Mouse (Mus musculus): Measurements from ENCODE around the gene 0610010K14Rik.

Gene 0610010K14Rik

DNA sequence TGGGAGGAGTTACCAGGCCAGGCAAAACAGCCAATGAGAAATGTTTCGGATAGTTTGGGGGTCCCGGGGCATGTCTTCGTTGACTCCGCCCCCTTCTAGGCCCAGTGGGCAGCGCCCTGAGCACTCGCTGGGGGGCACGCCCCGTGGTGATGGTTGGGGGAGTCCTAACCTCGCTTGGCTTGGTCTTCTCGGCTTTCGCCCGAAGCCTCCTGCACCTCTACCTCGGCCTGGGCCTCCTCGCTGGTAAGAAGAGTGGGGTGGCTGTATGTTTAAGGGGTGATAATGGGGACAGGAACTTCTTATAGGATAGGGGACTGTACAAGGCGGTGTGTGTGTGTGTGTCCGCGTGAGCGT is 22.9 kb downstream of the 0610010K14Rik start:
- peak in 1 of 2 experiments; percentile 19 for DNase-seq (ENCODE audit: low spot score in 2 of 2)

DNA sequence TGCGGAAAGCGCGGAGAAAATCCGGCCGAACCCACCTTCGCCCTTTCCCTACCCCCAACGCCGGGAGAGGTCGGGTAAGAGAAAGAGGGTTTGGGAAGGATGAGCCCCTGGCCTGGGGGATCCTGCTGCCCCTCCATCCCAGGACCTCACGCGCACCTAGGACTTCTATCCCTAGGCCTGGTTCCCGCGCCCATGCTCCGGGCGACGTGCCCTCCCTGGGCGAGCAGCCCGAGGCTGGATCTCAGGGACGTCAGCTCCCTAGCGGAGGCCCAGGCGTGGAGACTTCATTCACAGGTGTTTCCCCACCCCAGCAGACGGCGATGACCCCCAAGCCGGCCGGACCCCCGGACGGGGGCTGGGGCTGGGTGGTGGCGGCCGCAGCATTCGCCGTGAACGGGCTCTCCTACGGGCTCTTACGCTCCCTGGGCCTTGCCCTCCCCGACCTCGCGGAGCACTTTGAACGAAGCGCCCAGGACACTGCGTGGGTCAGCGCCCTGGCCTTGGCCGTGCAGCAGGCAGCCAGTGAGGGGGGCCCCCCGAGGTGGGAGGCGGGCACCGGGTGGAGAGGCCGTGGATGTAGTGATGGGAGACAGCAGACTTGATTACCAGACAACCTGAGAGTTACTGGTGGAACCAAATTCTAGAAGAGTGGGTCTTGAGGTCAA is 23.4 kb downstream of the 0610010K14Rik start:
- peak; percentile 36 to 42 for DNase-seq (ENCODE audit: low spot score in 2 of 2)

DNA sequence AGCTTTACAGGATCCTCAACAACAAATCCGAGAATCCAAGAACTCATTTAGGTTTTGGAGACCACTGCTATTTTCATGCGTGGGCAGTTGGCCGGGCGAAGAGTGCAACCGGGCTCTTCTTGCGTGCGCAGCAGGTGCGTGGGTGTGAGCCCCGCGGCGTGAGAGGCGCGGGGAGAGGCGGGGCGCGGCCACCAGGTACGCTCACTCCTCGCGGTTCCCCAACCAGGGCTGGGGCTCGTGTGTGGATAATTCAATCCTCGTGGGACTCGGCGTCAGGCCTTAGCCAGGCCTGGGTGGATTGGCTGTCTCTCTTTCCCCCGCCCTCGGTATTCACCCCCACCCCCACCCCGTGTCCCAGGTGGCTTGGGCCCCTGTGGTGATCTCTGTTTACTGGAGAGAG is 24.0 kb downstream of the 0610010K14Rik start:
- DNase-seq (ENCODE audit: low spot score in 2 of 2), result peak; percentile 28 to 36

DNA sequence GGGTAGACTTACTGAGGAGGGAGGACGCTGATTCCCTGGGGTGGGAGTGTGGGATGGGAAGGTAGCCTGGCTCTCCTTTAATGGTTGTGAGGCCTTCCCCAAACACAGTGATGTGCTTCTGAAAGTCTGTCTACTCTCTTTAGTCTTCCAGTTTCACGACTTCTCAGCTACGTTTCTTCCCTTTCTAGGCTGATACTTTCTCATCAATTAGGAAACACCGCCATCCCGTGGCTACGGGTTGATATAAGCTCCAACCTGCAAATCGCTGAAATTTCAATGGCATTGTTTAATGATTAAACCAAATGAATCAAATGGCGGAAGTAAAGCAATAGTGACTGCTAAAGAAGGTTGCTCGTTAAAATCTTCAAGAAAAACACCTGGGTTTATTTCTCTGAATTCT is 24.8 kb downstream of the 0610010K14Rik start:
- DNase-seq (ENCODE audit: low spot score in 2 of 2), result peak; percentile 41 to 65

DNA sequence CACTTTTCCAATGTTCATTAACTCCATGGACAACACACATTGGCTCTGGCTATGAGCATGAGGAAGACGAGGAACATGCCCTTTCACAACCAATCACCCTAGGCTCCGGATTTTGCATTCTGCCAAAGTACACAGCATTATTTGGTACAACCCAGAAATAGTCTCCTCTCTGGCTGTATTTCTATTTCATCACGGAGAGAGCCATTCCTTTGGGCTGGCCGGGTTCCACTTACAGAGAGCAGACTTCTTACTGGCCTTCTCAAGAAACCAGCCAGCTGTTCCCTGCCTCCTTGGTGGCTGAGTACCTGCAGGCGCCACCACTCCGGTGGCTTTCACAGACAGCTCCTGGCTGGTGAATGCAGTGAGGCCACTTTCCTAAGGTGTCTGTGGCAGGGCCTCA is 25.3 kb downstream of the 0610010K14Rik start, which contains the start of gene Slc16a11:
Gene Slc16a11, plus strand, starts transcription at position 330 of the 400 bp plus-strand sequence.
- DNase-seq (ENCODE audit: low spot score in 2 of 2), result no peak

DNA sequence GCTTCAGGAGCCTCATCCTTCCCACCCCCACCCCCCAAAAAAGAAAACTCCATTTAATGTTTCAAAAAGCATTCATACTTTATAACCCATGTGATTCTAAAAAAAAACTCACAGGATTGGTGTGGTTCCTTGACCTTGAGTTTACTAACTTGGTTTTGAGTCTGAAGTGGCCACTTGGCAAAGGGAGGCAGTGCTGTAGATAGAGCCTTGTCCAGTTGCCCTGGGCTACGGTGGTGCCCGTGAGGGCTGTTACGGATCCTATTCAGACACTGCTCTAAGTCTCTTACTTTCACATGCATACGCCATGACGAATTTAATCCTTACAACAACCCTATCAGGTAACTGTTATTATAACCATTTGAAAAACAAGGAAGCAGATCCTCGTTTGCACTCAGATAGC is 25.7 kb downstream of the 0610010K14Rik start:
- DNase-seq (ENCODE audit: low spot score in 2 of 2), result no peak

DNA sequence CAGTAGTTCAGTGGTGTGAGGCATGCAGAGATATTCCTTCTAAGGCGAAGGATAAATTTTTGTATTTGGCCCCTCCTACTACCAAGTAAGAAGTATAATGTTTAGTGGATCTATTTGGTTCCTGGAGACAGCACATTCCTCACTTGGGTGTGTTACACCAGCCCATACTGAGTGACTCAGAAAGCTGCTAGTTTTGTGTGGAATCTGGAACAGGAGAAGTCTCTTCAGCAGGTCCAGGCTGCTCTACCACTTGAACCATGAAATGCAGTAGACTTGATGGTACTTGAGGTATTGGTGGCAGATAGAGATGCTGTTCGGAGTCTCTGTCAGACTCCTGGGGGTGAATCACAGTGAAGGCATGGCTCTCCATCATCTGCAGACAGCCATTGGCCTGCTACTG is 27.0 kb downstream of the 0610010K14Rik start:
- DNase-seq (ENCODE audit: low spot score in 2 of 2), result no peak

DNA sequence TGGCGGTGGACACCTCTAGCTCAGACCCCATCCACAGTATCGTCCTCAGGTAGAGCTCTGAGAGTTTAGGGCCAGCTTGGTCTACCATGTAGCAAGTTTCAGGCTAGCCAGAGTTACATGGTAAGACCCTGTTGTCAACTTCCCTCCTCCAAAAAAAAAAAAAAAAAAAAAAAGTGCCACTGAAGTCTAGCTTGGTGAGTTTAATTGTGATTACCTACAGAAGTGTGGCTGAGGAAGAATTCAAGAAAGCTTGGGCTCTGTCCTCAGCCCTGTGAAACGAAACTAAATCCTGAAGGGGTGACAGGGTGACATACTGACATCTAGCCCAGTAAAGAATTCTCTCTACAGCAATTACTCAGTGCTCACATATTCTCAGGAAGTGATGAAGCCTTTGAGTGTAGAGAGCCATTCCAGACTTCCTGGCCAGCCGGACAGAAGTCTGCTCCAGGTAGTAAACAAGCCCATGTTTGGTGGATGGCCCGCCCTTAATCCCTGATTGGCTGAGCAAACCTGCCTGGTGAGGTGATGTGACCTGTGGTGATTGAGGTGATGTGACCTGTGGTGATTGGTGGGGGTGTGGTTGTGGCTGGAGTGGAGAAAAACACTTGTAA is 28.8 kb downstream of the 0610010K14Rik start:
- DNase-seq (ENCODE audit: low spot score in 2 of 2), result no peak

DNA sequence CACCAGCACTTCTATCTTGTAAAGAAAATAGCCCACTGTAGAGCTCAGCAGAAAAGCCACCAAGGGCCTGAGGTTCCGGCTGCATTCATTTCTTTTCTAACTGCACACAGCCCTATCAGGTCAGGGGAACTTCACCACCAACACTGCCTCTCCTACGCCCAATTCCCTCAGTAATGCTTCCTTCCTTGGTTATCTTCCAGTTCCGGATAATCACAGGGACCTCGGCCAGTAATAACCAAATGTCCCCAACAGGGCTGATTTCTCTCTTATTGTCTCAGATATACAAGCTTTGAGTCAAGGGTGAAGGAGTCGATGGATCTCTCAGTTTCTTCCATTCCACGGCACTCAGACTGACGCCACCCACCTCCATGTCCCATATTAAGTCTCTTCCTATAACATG is 30.4 kb downstream of the 0610010K14Rik start:
- no peak for DNase-seq (ENCODE audit: low spot score in 2 of 2)

DNA sequence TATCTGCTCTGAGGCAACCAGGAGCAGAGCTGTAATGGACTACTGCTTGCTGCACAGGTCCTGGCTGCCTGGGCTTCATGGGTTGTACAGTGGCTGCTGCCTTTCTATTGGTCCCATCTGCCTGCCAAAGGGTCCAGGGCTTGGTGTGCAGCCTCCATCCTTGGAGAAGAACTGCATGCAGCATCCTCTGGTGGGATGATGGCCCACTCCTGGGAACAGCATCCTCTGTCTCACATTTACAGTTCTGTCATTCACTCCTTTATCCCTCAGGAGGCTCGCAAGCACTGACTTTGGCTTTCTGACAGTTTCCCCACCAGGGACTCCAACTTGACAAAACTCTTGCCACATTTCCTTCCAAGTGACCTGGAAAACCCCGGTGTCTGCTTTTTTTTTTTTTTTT is 30.9 kb downstream of the 0610010K14Rik start:
- DNase-seq (ENCODE audit: low spot score in 2 of 2), result no peak

DNA sequence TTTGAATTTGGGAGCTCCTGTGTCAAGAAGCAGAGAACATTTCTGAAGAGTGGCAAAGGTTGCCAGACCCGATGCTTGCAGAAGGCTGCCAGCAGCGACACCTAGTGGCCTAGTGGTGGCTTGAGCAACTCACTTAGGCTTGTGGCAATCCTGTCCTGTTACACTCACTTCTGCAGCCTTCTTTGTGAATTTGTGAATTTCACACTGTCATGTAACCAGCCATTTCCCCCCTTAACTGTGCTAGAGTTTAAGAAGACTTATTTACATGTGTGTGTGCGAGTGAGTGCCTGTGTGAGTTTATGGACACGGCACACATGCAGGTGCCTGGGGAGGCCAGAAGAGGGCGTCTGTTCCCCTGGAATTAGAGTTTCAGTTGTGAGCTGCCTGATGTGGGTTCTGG is 36.0 kb downstream of the 0610010K14Rik start:
- peak; percentile 42 to 75 for DNase-seq (ENCODE audit: low spot score in 2 of 2)

DNA sequence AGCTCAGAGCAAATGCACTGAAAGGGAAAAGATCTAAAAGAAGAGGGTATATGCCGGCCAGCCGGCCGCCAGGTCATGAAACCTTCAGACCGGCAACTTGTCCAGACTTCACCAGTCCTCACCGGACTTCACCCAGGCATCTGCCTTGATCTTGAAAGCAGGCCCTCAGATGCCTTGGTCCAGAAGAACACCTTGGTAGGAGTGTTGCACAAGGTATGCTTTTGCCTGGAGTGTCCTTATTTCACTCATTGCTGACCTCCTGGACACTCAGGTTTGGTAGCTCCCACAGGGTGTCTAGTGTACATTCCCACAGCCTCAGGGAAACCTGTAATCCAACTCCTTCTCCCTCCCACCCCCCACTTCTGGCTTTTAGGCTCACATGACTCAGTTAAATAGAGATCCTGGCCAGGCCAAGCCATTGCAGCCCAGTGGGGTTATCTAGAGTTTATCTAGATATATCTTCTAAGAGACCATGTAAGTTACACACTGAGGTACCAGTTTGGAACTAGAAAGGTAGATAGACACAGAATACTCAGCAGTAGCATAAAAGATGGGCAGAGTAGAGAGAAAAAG is 37.6 kb downstream of the 0610010K14Rik start:
- no peak for DNase-seq (ENCODE audit: low spot score in 2 of 2)

DNA sequence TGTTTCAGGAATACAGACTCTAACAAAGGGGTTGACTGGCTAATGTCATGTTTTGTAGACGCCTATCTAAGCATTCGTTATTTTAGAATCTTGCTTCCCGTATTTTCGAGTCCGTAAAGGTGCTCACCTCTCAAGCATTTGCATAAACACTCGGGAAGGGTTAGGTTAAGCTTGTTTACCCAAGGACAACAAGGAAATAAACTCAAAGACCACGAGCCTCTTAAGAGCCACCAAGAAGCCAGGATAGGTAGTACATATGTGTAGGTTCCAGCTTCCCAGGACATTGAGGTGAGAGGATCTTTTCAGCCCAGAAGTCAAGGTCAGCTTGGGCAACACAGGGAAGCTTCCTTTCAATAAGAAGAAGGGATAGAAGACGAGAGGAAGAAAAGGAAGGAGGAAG is 38.6 kb downstream of the 0610010K14Rik start:
- no peak for DNase-seq (ENCODE audit: low spot score in 2 of 2)

DNA sequence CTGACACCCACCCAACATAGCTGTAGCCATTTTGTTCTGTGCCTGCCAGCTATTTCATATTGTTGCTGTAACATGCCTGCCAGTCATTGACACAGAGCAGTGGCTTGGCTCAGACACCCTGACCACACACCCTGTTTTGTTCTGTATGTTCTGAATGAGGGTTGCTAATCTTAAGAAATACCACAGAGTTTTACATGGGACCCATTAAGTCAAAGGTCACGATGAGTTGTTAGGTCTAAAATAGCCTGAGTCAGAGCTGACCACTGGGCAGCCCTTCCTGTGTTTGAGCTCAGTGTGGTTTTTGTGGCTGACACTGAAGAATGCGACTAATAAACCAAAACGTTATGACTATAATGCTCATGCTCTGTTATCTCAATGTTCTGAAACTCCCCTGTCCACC is 39.4 kb downstream of the 0610010K14Rik start:
- no peak for DNase-seq (ENCODE audit: low spot score in 2 of 2)

DNA sequence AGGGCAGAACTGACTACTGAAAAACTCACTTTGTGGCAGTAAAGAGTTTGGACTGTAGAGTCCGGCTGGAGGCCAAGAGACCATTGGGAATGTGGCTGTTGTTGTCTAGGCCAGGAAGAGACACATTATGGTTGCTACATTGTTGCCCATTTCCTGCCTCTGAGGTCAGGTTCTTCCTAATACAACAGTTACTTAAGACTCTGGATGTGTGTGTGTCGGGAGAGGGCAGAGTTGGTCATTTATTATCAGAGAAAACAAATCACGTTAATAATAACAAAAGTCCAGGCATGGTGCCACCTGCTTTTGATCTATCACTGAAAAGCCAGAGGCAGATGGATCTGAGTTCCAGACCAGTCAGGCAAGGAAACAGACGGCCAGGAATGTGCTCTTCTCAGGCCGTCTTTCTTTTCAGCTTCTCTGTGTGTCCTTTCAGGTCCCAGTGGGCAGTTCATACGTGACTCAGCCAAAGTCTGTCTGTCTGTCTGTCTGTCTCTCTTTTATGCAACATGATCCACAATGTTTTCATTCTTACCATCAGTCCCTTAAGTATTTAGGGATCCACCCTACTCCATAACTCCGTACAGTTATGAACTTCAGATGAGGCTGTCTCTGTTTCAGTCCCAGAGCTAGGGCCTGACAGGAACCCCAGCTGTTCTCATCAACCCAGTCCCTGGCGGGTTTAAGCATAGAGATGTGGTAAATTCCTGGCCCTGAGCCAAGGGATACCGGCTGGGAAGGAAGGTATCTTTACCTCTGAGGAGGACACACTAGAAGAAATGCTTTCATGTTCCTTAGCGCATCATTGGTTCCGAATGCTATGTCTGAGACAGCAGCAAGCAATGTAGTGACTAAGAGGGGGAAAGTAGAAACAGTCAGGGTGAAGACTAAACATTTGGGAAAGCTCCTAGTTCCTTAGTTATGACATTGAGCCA is 44.1 kb downstream of the 0610010K14Rik start:
- DNase-seq (ENCODE audit: low spot score in 2 of 2), result no peak

DNA sequence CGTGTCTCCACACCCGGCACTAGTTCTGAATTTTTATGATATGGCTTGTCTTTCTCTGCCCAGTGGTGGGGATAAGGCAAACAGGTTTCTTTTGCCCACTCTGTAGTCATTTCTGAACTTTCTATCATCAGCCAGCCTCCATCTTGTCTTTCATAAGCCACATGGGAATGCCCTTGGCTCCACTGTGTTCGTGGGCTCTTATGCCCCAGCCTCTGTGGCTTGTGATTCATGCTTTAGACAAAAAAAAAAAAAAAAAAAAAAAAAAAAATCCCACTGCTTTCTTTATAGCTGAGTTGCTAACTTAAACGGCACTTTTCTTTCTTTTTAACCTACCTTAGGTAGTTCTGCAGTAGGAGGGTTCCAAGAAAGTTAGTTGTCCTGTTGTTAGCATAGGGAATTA is 45.6 kb downstream of the 0610010K14Rik start:
- no peak for DNase-seq (ENCODE audit: low spot score in 2 of 2)

DNA sequence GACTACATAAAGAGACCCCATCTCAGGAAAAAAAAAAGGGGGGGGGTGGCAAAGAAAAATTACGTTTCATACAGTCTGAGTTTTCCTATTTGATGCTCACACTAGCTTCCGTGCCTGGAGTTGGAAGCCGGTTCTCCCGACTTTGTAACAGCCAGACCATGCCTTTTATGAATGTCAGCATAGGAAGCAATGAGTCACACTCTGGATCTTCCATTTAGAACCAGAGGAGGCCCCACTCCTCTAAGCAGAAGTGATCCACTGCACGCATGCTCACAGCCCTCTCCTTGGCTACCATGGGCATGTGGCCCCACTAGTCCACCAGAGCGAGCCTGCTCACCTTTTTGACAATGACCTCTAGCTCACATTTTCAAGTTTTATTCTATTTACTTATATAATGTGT is 46.5 kb downstream of the 0610010K14Rik start:
- no peak for DNase-seq (ENCODE audit: low spot score in 2 of 2)

DNA sequence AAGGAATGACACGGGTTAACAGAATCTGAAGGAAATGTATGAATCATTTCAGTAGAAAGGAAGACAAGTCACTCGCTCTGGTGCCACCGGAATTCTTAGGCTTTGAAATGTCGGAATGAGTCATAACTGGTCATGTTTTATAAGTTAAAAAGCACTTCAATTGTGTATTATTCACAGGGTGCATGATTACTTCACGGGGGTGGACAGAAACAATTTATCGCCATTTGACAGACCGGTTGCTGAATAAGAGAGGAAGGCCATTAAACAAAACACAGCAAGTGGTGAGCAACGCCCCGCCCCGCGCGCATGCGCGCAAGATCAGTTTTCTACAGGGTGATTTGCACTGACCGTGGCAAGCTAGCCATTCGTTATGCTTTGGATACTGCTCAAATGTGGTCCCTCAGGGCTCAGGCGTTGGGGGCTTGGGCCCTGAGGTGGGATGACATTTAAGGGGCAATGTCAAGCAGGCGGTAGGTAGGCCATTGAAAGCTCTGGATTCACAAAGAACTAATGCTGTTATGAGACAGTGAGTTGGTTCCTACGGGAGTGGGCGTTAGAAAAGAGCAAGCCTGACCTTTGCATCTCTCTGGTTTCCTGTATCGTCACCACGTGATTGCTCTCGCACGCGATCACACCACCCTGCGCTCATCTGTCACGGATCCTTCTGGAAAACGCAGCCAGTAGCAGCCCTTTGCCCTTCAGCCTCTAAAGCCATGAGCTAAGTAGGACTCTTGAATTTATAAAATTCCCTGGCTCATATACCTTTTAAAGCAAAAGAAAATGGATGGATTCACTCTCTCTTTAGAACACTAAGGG is 48.2 kb downstream of the 0610010K14Rik start:
- no peak for DNase-seq (ENCODE audit: low spot score in 2 of 2)
